Mouse (Mus musculus): ENCODE measurements around the gene Ppp1r10.

GRCm38 (mm10) chr17:35981776-35982175, 65.5 kb downstream of the Ppp1r10 start:
- TF ChIP-seq JUND (conservative IDR thresholded peaks at IDR 0.05; ENCODE audit: low read depth, low read length) (no peak), GABPA (IDR thresholded peaks at IDR 0.05; ENCODE audit: insufficient replicate concordance, low read depth, low read length) (no peak), CTCF (conservative IDR thresholded peaks at IDR 0.05 in 1 of 2, IDR thresholded peaks at IDR 0.05 in 1 of 2; ENCODE audit: low read depth in 2 of 2, low read length in 2 of 2) (no peak), POLR2A (IDR thresholded peaks at IDR 0.05; ENCODE audit: low read depth, low read length) (no peak), RAD21 (IDR thresholded peaks at IDR 0.05; ENCODE audit: low read depth, low read length) (no peak), MXI1 (IDR thresholded peaks at IDR 0.05; ENCODE audit: low read depth, low read length) (no peak), ZNF384 (IDR thresholded peaks at IDR 0.05; ENCODE audit: low read depth, low read length) (no peak), BHLHE40 (IDR thresholded peaks at IDR 0.05; ENCODE audit: low read depth, low read length) (no peak)

Measured in CH12.LX (cell line).